Mouse (Mus musculus): ENCODE data around the gene Slc19a2.

DNA sequence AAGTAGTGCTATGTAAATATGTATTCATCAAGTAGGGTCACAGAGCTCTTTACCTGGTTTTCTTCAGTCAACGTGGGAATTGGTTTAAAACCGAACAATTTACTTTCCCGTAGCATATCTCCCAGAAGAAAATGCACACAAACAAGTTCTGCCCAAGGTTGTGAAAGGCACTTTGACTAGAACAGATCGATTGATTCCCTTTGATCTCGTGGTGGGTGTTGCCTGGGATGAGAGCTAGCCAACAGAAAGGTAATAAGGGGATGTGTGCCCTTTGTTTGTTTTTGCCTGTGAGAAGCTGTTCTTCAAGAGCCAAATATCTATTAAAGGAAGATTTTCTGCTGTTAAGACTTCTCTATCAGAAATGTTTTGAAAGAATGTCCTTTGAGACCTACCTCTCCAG, 3.7 kb downstream of the Slc19a2 start:
- TF ChIP-seq CTCF (IDR thresholded peaks at IDR 0.05; ENCODE audit: borderline replicate concordance, insufficient read depth, low read length) (no peak), POLR2A (IDR thresholded peaks at IDR 0.05; ENCODE audit: low read depth, low read length) (no peak)
